Mouse (Mus musculus) kidney, adult 2 months (tissue): Measurements from ENCODE around the gene Slc4a5.

ENCODE experiments used
- CTCF ChIP-seq: fragments of 200-500 bp; conservative IDR thresholded peaks from 2 replicates; pipeline ENCODE4 v1.5.1; 2011; ENCODE audit warnings: low read depth, mild to moderate bottlenecking, control low read depth, low read length, moderate library complexity, mixed read lengths; ENCODE audit not compliant: insufficient read depth, insufficient read length
- POLR2A ChIP-seq: fragments of 200-500 bp; IDR thresholded peaks from one replicate; pipeline ENCODE4 v1.6.1; 2011; ENCODE audit warnings: low read depth, low read length, control low read depth

- TF ChIP-seq CTCF (no peak), POLR2A (no peak)
Observed at GRCm38 (mm10) chr6:83312021-83312420, 92.4 kb downstream of the Slc4a5 start.
